Mouse (Mus musculus): ENCODE measurements around the gene Slc20a1.

Gene Slc20a1

GRCm38 (mm10) chr2:129253631-129253970 is 55.0 kb downstream of the Slc20a1 start:
- no peak for DNase-seq (ENCODE audit: low spot score)

DNA sequence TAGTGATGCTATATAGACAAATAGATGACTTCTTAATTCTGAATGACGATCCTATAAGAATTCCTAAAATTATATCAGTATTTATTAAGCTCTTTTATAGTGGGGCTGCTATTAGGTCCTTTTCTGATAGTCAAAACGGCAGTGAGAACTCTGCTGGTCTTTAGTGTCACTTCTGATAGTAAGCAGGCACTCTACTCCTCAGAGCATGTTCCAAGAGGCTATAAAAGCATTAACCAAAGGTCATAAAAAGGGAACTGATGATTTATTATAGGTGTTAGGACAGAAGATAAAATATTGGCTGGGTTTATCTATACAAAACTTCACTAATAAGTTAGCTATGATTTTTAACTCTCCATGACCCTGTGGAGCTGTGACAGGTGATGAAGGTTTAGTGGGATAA is 55.5 kb downstream of the Slc20a1 start:
- no peak for DNase-seq (ENCODE audit: low spot score)

DNA sequence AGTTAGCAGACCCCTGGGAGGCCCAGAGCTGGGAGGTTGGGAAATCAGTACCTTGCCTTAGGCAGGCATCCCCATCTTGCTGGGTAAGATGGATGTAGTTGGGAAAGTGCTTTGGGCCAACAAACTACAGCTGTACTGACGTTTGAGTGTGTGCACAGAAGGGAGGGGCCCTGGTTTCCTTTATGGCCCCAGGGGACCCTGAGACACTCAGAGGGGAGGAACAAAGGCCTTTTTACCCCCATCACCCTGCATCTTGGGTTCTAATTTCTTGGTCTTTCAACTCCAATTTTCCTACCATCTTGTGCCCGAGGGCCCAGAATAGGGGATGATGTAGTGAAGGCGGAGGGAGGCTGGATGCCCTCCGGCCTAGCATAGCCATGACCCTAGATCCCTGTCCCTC is 57.4 kb downstream of the Slc20a1 start:
- DNase-seq (ENCODE audit: low spot score): no peak

DNA sequence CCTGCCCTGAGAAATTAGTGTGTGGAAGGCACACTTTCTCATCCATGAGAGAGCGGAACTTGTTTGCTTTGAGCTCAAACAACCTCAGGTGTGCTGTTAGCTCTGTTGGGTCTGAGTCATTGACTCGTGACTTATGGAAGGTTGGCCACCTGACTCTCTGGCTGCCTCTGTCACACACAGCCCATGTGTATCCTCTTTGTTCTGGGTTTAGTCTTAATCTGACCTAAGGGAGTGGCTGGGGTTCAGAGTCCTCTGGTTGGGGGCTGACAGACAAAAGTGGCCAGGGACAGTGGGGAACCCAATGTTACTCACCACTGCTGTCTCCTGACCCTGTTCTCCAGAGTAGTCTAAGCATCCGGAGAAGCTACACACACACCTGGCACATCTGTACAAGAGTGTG is 59.5 kb downstream of the Slc20a1 start:
- DNase-seq (ENCODE audit: low spot score): no peak

GRCm38 (mm10) chr2:129258475-129259211 is 60.1 kb downstream of the Slc20a1 start:
- DNase-seq (ENCODE audit: low spot score): peak; percentile 81

DNA sequence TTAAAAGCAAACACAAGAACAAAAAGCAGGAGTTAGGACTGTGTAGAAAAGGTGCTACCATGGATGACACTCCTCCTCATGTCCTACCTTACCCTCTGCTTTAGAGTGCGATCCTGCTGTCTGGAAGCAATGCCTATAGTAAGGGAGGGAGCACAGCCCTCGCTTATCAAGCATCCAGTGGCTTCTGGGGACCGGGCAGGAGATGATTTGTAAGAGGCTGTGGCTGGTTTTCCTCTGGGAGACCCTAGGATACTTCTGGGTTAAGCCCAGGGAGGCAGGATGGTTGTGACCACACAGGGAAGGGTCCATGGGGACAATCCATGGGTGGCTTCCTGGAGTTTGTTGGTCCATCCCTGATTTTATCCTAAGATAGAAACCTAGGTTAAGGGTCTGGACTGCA is 62.1 kb downstream of the Slc20a1 start:
- no peak for DNase-seq (ENCODE audit: low spot score)
